Mouse (Mus musculus) megakaryocyte, embryonic 14.5 days (primary cell): Measurements from ENCODE around the gene Svep1.

ENCODE experiments used
- FLI1 ChIP-seq: IDR thresholded peaks from 2 replicates; pipeline ENCODE4 v1.6.1; 2012; ENCODE audit warnings: low read length, inconsistent platforms, mixed read lengths
- GATA1 ChIP-seq: IDR thresholded peaks from 3 replicates; pipeline ENCODE4 v1.6.1; 2012; ENCODE audit warnings: mixed read lengths, low read length, inconsistent platforms, borderline replicate concordance

DNA sequence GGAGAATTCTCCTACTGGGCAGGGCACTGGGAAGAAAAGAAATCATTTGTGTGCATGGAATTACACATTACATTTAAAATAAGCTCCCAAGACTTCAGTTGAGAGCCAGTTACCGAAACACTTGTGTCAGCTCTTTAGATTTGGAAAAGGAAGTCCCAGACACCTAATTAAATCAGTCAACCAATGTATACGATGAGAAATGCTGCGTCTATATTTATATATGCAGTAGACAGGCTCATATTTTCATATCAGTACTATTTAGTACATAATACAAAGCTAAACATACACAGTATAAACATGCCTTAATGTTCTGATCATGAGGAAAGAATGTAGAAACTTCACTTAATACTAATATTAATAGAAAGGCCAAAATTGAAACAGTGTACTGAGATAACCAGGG is 98.3 kb downstream of the Svep1 start:
- TF ChIP-seq GATA1 (no peak), FLI1 (no peak)
